ENCODE assay signal across 21 mouse cellular contexts in genomic region chr16:79907126-79907525, GRCm38 (mm10).
A peak's percentile ranks its signal among the peaks of the same experiment; 100 is the strongest.
DNase-seq lines count a peak whose midpoint lies in the region; ATAC-seq and TF ChIP-seq lines count a peak whose summit lies in the region.
"Had no signal": no experiment of that assay in that cellular context is flagged by ENCODE, and none has a peak within 500 bp of the region (broad histone marks: within the 10 kb centered on the region; RNA-seq: fewer than 3 reads in every experiment).

No protein-coding gene starts in this region.

- 50% methylated on average over 1 of the region's 1 CpGs for WGBS in hindbrain, postnatal 0 days
- 52% methylated on average over 1 of the region's 1 CpGs for WGBS in hindbrain, embryonic 16.5 days
- 39% methylated on average over 1 of the region's 1 CpGs for WGBS in midbrain, embryonic 14.5 days
- WGBS in midbrain, embryonic 11.5 days: 63% methylated on average over 1 of the region's 1 CpGs

- H3K36me3 ChIP-seq in hindbrain, postnatal 0 days (ENCODE audit: insufficient read depth, low read length): no peaks in the 10 kb centered on the region
- no peaks in the 10 kb centered on the region for H3K36me3 ChIP-seq in hindbrain, embryonic 16.5 days (ENCODE audit: control insufficient read depth, insufficient read depth, low read length)
- no peaks in the 10 kb centered on the region for H3K36me3 ChIP-seq in midbrain, embryonic 14.5 days (ENCODE audit: control insufficient read depth, insufficient read depth, low read length)
- H3K36me3 ChIP-seq in midbrain, embryonic 11.5 days (ENCODE audit: control insufficient read depth, insufficient read depth, low read length): no peaks in the 10 kb centered on the region
- H3K36me3 ChIP-seq: embryonic facial prominence, embryonic 15.5 days; forebrain, embryonic 15.5 days; G1E; heart, embryonic 13.5 days; hindbrain, embryonic 12.5 days had no signal

- no peak overlapping the region for H3K4me3 ChIP-seq in hindbrain, postnatal 0 days (ENCODE audit: low read length)
- no peak overlapping the region for H3K4me3 ChIP-seq in hindbrain, embryonic 16.5 days (ENCODE audit: low read length)
- no peak overlapping the region for H3K4me3 ChIP-seq in midbrain, embryonic 14.5 days (replicated peaks; ENCODE audit: low read depth, low read length)
- no peak overlapping the region for H3K4me3 ChIP-seq in midbrain, embryonic 11.5 days (ENCODE audit: low read depth, low read length)
- H3K4me3 ChIP-seq: embryonic facial prominence, embryonic 15.5 days; forebrain, embryonic 15.5 days; heart, embryonic 13.5 days; hindbrain, embryonic 12.5 days had no signal

- H3K4me2 ChIP-seq in hindbrain, postnatal 0 days (ENCODE audit: low read depth, low read length): no peak overlapping the region
- no peak overlapping the region for H3K4me2 ChIP-seq in hindbrain, embryonic 16.5 days (ENCODE audit: low read length)
- H3K4me2 ChIP-seq in midbrain, embryonic 14.5 days (ENCODE audit: low read length): no peak overlapping the region
- H3K4me2 ChIP-seq in midbrain, embryonic 11.5 days: no peak overlapping the region
- H3K4me2 ChIP-seq: embryonic facial prominence, embryonic 15.5 days; forebrain, embryonic 15.5 days; heart, embryonic 13.5 days; hindbrain, embryonic 12.5 days had no signal

- no peak for TF ChIP-seq CTCF in hindbrain, postnatal 0 days (IDR thresholded peaks at IDR 0.05; ENCODE audit: low read depth)

- no peaks in the 10 kb centered on the region for H3K4me1 ChIP-seq in hindbrain, postnatal 0 days (ENCODE audit: insufficient read depth, low read length)
- no peaks in the 10 kb centered on the region for H3K4me1 ChIP-seq in hindbrain, embryonic 16.5 days (ENCODE audit: control insufficient read depth, insufficient read depth, low read depth, low read length)
- no peaks in the 10 kb centered on the region for H3K4me1 ChIP-seq in midbrain, embryonic 14.5 days (ENCODE audit: control insufficient read depth, insufficient read depth, low read length)
- H3K4me1 ChIP-seq in midbrain, embryonic 11.5 days (ENCODE audit: control insufficient read depth, insufficient read depth, low read length): no peaks in the 10 kb centered on the region
- H3K4me1 ChIP-seq: embryonic facial prominence, embryonic 15.5 days; forebrain, embryonic 15.5 days; heart, embryonic 13.5 days; hindbrain, embryonic 12.5 days had no signal

- H3K9ac ChIP-seq in hindbrain, postnatal 0 days (replicated peaks; ENCODE audit: low read length): no peak overlapping the region
- no peak overlapping the region for H3K9ac ChIP-seq in hindbrain, embryonic 16.5 days (ENCODE audit: low read depth, low read length)
- no peak overlapping the region for H3K9ac ChIP-seq in midbrain, embryonic 14.5 days (replicated peaks; ENCODE audit: low read length)
- H3K9ac ChIP-seq in midbrain, embryonic 11.5 days (ENCODE audit: low read length): no peak overlapping the region
- H3K9ac ChIP-seq: embryonic facial prominence, embryonic 15.5 days; forebrain, embryonic 15.5 days; heart, embryonic 13.5 days; hindbrain, embryonic 12.5 days had no signal

- no peak for ATAC-seq in hindbrain, postnatal 0 days
- ATAC-seq in hindbrain, embryonic 16.5 days: no peak
- no peak for ATAC-seq in midbrain, embryonic 14.5 days (ENCODE audit: low FRiP score, low TSS enrichment)
- ATAC-seq in midbrain, embryonic 11.5 days (ENCODE audit: low FRiP score): no peak
- ATAC-seq: CD4-positive, CD25-positive, alpha-beta regulatory T cell, adult 4 months; forebrain, embryonic 15.5 days had no signal

- H3K9me3 ChIP-seq in hindbrain, postnatal 0 days (ENCODE audit: low read length): no peaks in the 10 kb centered on the region
- no peaks in the 10 kb centered on the region for H3K9me3 ChIP-seq in hindbrain, embryonic 16.5 days (ENCODE audit: control insufficient read depth, low read length)
- no peaks in the 10 kb centered on the region for H3K9me3 ChIP-seq in midbrain, embryonic 14.5 days (ENCODE audit: control insufficient read depth, low read length)
- H3K9me3 ChIP-seq in midbrain, embryonic 11.5 days (ENCODE audit: control insufficient read depth, low read length): no peaks in the 10 kb centered on the region
- H3K9me3 ChIP-seq: embryonic facial prominence, embryonic 15.5 days; forebrain, embryonic 15.5 days; G1E; heart, embryonic 13.5 days; hindbrain, embryonic 12.5 days had no signal

- DNase-seq in embryo, embryonic 10.5 days (ENCODE audit: low spot score): peak; percentile 9
- no peak for DNase-seq in embryo, embryonic 9.5 days (ENCODE audit: extremely low spot score)
- peak; percentile 15 for DNase-seq in hindbrain, postnatal 0 days (ENCODE audit: low spot score)
- DNase-seq in midbrain, embryonic 14.5 days: peak; percentile 78
- DNase-seq in midbrain, embryonic 11.5 days (ENCODE audit: low spot score, missing footprints): no peak
- no peak for DNase-seq in natural killer cell, adult 2 months (ENCODE audit: low spot score in 2 of 2)
- DNase-seq: adrenal gland, postnatal 10 days; B cell, adult 2 months; cerebellum, adult 11-12 months; cerebellum, adult 9-10 months; cerebellum, postnatal 25 days; gastrocnemius, postnatal 36 days; heart, adult 11 months; heart, postnatal 36 days had no signal

- no peaks in the 10 kb centered on the region for H3K27me3 ChIP-seq in hindbrain, postnatal 0 days (ENCODE audit: insufficient read depth, low read length)
- H3K27me3 ChIP-seq in hindbrain, embryonic 16.5 days (replicated peaks; ENCODE audit: control insufficient read depth, insufficient read depth, low read length): no peaks in the 10 kb centered on the region
- no peaks in the 10 kb centered on the region for H3K27me3 ChIP-seq in midbrain, embryonic 14.5 days (ENCODE audit: control insufficient read depth, insufficient read depth, low read length)
- H3K27me3 ChIP-seq in midbrain, embryonic 11.5 days (ENCODE audit: control insufficient read depth, insufficient read depth, low read length): no peaks in the 10 kb centered on the region
- H3K27me3 ChIP-seq: embryonic facial prominence, embryonic 15.5 days; forebrain, embryonic 15.5 days; heart, embryonic 13.5 days; hindbrain, embryonic 12.5 days had no signal

- H3K27ac ChIP-seq in hindbrain, postnatal 0 days: no peak overlapping the region
- no peak overlapping the region for H3K27ac ChIP-seq in hindbrain, embryonic 16.5 days (ENCODE audit: low read depth, low read length)
- no peak overlapping the region for H3K27ac ChIP-seq in midbrain, embryonic 14.5 days (replicated peaks; ENCODE audit: low read depth, low read length)
- no peak overlapping the region for H3K27ac ChIP-seq in midbrain, embryonic 11.5 days (ENCODE audit: low read depth, low read length)
- H3K27ac ChIP-seq: embryonic facial prominence, embryonic 15.5 days; forebrain, embryonic 15.5 days; heart, embryonic 13.5 days; hindbrain, embryonic 12.5 days had no signal

Comparison
In these comparisons a context has a peak if more than half of its experiments do, and no peak if none do; other contexts are left out.
1. DNase-seq: peak in embryo, embryonic 10.5 days (single experiment), hindbrain, postnatal 0 days (single experiment) and midbrain, embryonic 14.5 days (single experiment); none in embryo, embryonic 9.5 days (single experiment), midbrain, embryonic 11.5 days (single experiment) and natural killer cell, adult 2 months (0 of 2).